Mouse (Mus musculus): ENCODE measurements at regions not wholly inside any gene's neighbourhood (a gene's known extent, or its start where the extent isn't known, plus 50 kb on each side); places are given as distances from the start of the nearest gene placed in this dataset.

DNA sequence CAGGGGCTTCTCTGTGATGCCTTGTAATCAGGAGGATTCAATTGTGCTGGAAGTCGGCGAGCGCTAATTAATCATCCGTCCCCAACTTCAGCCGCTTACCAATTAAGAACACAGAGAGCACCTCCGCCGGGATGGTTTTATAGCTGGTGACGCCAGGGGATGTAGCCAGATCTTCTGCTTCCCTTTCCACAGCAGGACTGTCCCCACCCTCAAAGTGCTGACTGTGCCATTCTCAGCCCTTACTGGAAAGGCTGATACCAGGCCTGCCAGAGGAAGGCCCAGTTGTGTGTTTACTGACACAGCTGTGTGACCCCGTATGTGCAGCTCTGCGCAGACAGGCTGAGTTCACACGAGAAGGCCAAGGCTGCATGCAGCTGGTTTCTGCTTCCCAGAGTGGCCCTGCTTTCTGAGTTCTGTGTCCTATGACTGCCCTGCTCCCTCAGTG lies 59.9 kb upstream of the Bend4 start:
- DNase-seq = no peak

DNA sequence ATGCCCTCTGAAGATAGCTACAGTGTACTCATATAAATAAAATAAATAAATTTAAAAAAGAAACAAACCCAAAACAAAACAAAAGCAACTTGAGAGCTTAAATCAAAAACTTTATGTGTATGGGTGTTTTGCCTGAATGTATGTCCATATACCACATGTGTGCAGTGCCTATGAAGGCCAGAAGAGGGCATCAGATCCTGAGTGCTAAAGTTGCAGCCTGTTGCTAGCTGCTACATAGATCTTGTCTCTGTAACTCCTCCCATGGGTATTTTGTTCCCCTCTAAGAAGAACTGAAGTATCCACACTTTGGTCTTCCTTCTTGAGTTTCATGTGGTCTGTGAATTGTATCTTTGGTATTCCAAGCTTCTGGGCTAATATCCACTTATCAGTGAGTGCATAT lies 62.6 kb upstream of the Bend4 start:
- peak; percentile 51 for DNase-seq

DNA sequence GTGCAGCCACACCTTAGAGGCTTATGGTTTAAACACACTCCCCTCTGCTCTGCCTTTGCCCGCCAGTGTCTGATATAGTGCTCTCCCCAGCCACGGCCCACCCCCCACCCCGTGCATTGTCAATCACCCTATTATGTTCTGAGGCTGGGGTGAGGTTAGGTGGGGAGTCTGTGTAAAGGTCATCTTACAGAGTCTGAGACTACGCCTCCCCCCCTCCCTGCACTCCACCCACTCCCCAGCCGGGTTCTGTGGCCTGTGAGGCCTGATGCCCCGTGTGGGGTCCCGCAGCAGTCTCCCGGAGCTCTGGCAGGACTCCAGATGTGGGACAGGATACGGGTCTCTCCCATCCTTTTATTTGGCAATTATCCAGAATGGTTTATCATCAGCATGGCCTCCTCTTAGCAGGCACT lies 64.8 kb upstream of the Bend4 start:
- no peak for DNase-seq

DNA sequence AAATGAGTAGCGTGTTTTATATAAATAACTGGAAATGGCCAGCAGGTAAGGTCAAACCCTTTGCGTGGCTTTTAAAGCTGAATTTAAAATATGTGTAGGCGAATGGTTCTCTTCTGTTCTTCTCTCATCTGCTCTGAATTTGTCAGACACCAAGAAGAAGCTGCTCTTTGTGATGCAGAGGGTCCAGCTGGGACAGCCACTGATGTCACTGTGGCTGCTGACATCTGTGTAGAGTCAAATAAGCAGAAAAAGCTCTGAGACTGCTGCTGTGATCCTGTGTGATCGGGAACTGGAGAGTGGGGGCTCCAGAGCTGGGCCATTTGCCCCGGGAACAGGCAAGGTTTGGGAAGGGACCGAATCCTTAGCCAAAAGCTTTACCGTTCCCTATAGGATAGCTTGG lies 68.6 kb upstream of the Bend4 start:
- no peak for DNase-seq

DNA sequence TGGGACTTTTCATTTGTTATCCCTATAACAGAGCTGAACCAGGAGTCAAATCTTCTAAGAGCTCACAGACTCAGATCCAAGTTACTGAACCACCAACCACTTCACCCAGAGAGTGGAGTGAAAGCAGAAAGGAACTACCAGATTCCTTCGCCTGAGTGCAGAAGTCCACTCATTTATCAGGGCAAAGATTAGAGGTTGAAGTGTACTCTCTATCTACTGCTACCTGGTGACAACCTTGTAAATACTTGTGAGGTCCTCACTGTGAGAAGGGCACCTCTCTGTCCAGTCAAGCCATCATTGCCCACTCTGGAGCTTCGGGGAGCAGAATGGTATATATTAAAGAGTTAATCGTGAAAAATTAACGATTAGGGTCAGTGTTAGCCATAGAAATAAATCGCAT lies 87.4 kb upstream of the Shisa3 start:
- no peak for DNase-seq

DNA sequence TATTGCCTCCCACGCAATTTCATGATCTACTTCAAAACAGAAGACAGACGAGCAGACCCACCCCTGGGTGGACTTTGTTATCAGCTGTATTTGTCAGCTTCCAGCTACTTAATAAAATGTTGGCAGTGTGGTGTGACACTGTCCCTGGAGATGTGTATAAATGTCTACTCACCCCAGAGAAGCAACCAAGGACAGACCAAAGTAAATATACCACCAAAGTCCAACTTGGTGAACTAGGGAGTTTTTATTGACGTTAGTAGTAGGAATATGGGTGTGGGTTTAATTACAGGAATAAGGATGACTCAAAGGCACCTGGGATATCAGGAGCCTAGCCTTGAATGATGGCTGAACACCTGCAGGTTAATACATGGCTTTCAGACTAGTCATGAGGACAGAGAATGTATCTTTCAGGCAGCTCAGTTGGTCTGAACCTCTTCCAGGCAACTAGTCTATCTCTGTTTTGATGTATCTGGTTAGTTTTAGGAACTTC lies 86.2 kb upstream of the Shisa3 start:
- DNase-seq = no peak

DNA sequence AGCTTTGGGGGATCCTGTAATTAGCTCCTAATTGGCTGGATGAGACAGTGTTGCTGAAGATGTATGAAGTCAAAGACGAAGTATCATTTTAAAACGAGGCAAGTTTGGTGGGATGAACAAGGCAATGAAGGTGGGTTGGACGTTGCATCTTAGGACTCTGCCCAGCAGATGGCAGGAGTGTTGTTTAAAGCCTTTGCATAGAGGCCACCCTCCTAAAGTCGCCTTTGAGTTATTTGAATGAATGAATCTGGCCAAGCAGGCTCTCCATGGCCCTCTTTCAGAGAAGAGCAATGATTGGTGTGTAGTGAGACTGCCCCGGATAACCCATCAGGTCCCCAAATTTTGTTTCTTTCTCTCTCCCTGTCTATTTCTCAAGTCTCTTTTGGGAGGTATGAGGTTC lies 77.5 kb upstream of the Shisa3 start:
- DNase-seq = no peak

DNA sequence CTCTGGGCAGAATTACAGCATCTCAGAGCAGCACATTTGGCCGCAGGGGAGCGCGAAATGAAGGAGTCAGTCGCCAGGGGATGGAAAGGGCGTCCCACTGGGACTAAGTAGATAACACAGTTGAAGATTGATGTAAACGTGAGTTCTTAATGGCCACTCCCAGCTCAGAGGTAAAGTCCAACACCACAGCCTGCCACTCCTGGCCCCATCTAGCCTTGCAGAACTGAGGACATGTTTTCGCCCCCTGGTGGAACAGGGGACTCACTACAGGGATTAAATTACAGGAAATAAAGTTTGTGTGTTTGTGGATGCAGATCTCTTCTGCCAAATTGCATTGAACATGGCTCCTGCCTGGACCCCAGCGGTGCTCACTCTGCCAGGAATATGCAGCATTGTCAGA lies 76.7 kb upstream of the Shisa3 start:
- DNase-seq = peak; percentile 41

DNA sequence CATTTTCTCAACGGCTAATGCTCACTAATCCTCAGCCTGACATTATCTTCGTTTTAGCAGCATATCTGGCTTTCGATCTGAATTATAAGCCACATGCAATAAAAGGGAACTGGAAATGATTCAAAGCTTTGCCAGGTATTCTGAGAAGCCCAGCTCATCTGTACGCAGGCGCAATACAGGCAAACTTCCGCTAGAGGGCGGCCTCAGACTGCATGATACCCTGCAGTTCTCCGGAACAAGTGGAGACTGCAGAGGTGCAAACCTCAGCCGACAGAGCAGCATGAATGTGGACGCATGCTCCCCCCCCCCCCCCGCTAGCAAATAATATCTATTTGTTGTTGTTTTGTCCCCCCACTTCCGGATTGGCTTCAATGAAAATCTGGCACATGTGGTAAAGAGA lies 75.3 kb upstream of the Shisa3 start:
- peak; percentile 86 for DNase-seq

DNA sequence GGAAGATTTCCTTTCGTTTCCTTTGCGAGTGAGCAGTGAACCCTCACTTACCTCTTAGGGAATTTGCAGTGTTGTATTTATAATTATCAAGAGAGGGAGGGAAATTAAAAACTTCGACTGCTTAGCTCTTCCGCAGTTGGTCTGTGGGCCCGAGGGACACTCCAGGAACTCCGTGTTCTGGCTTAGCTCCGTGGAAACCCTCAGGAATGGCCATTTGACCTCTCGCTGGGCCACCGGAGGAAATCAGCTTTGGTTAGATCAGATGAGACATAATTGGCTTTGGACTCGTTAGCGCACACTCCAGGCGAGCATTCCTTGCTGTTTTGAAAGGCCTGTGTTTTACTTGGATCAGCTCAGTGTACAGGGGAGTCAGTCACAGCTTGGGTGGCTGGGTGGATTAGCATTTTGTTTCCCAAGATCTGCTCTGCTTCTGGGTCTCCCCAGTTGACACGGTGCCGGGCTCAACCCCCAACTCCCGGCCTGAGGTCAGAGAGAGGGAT lies 74.9 kb upstream of the Shisa3 start:
- no peak for DNase-seq

DNA sequence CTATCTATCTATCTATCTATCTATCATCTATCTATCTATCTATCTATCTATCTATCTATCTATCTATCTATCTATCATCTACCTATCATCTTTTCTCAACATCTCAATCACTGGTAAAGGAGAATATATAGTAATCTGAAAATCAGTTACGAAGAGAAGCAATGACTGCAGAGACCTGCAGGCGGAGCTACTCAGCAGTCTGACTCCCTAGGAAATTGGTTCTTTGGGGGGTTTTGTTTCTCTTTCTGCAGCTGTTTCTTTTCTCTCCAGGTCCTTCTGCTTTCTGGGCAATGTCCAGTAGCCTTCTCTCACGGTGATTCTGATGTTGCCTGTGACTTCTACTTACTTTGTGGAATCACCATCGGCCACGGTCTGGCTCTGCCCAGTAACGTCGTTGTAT lies 73.6 kb upstream of the Shisa3 start:
- no peak for DNase-seq

DNA sequence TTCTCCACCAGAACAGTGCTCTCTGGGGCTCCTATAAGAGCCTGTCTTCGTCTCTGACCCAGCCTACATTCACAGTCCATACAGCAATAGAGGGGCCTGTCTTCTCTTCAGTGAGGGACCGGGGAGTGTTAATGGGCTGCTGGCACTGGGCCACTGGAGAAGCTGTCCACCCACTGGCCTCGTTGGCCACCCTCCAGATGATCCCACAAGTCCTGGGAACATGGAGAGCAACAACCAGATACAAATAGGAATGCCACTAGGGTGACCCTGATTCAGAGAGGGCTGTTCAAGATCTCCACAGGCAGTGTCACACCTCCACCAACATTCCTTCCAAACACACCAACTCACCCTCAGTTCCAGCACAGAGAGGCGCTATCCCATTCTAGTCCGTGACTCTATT lies 69.7 kb upstream of the Shisa3 start:
- DNase-seq = no peak

DNA sequence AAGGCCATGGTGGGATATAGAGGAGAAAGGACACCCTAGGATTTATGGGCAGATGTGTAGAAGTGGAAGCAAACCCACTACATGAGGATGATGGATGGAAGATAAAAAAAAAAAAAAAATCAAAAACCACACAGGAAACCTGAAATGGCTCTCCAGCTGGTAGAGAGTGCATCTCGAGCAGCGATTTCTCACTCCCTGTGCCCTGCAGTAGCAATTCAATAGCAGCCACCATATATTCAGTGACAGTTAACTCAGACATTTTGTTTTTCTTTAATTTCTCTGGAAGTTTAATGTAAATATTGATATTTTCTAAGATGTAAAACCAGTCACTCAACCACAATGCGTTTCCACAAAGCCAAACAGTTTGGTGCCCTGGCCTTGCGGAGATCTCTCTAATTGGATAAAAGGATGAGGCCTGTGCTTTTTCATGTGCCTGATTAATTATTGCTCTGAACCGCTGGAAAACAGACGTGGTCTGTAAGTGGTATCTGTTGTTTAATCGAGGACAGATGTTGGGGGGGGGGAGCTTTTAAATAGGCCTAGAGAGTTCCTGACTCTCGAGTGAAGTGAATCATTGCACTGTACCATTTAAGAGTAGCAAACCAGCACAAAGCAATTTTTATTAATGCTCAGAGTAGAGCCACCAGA lies 68.0 kb upstream of the Shisa3 start:
- DNase-seq = no peak

DNA sequence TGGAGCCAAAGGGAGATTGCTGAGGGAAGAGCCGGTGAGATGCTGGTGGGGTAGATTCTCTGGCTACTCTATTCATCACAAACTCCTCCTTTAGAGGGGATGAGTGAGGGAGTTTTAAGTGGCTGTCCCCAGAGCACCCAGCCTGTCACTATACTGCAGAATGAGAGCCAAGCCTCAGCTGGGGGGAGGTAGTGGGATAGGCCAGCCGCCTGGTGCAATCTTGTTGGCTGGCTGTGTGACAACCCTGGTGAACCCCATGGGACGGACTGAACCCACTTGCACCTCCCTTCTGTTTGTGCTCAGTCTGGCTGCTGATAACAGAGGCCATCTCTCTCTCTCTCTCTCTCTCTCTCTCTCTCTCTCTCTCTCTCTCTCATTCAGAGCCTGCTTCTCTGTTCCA lies 65.8 kb upstream of the Shisa3 start:
- no peak for DNase-seq

DNA sequence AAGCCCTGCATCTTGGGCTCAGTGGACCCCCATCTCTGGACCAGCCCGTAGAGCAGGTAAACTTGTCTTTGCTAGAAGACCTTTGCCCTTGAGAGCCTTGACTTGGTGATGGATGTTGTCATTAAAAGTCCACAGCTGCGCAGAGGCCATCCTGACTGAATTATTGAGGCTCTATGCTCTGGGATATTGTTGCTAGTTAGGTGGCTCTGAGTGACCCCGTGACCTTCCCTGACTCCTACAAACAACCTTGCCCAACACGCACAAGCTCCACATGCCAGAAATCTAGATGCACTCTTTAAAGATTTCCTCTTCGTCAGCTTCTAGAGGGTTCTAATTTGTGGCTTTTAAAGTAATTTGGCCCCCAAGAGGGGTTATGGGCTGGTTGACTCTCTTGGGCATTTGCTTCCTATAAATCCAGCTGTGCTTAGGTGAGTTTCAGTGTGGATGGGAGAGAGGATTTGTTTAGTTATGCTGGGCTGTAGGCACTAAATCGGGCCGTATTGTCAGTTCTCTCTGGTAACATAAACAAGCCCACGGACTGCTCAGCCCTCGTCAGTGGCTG lies 63.6 kb upstream of the Shisa3 start:
- no peak for DNase-seq

DNA sequence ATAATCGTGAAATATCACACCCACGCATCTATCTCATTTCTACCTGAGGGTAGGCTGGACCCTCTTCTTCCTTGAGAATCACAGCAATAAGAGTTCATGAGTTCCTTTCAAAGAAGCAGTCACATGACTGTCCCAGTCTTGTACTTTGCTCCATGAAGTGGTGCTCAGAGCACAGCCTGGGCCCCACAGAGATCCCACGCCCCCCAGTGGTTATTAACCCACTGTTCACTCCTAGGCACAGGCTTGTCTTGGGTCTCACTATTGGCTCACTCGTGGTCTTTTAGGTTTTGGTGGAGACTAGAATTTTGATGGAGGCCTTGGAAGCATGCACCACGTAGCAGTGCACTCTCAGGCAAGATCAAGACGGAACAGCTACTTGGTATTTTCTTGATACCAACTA lies 57.4 kb upstream of the Shisa3 start:
- DNase-seq = no peak

DNA sequence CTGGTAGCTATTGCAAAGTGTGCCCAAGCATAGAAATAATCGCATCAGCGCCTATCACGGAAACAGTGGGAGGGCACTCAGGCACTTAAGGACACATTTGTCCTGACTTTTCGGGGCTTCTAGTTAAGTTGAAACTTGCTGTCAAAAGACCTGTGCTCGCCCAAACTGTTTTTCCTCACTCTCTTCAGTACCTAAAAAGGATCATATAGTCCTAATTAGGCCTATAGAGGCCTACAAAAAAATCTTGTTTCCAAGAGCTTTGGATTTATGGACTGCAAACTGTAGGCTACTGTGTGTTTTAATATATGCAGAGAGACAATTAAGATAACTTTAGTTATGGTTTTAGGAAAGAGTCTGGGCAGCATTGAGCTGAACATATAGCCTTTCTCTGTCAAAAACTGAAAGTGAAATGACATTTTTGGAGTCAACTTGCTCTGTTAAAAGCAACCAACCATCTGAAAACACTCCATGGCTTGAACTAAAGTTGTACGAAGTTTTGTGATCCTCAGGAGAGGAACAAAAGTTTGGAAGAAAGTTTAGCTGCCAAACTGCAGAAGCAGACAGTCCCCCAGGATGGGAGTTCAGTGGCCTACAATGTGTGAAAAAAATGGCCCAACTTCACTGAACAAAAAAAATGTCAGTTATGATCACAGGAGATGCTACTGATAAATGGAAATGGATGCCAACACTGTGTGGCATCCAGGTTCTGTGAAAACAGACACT lies 55.9 kb upstream of the Shisa3 start:
- no peak for DNase-seq

DNA sequence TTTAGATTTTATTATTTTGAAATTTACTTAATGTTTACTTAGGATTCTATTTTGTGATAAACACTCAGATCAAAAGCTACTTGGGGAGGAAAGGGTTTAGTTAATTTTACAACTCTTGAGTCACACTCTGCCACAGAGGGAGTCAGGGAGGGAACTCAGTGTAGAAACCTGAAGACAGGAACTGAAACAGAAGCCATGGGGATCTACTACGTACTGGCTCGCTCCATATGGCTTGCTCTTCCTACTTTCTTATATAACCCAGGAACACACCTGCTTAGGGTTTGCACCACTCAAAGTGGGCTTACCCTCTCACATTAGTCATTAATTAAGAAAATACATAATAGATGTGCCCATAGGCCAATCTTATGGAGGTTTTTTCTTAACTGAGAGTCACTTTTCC lies 54.8 kb upstream of the Shisa3 start:
- no peak for DNase-seq

Data from thymus, postnatal 4 days (tissue).